Mouse (Mus musculus): ENCODE measurements around the gene Nav2.

DNA sequence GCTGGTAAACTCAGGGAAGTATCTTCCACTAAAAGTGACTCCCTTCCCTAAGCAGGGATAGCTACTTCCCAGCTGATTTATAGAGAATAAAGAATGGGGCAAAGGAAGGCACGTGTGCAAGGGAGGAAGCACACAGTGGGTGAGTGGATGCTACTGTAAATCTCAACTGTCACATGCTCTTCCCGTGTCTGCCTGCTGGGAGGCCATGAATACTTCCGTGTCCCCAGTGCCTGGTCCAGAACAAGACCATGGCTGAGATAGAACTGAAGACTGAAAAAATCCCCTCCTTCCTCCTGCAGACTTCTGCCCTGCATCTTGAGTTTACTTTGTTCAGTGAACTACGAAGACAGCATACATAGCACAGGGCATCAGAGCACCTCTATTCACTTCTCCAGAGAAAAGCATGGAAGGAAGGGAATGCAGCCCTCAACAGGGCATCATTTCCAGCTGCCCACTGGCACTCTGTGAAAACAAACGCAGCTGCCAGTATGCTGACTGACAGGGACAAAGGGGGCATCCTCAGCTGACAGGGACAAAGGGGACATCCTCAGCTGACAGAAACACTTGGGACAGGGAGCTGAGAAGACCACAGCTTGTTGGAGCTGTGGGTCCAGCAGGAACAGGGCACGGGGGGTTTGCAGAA, 138.0 kb downstream of the Nav2 start:
- TF ChIP-seq GATA1 (IDR thresholded peaks at IDR 0.05; ENCODE audit: borderline replicate concordance, low read length): no peak
- no peak for TF ChIP-seq FLI1 (IDR thresholded peaks at IDR 0.05; ENCODE audit: low read length)
